Mouse (Mus musculus) liver, embryonic 15.5 days (tissue): Measurements from ENCODE around the gene Runx2. TPM values are rescaled to one million over a fixed set of nuclear protein-coding genes. Genes with fewer than 3 reads are reported as not detected.

Experiments
- ATAC-seq: fragments of 200-750 bp; cut with Nextera tagmentation; 2 replicates; pipeline ENCODE4 v1.8.0; 2017; ENCODE audit warnings: moderate number of reproducible peaks, mild to moderate bottlenecking, moderate library complexity; ENCODE audit not compliant: insufficient read depth
- H3K27ac ChIP-seq: fragments of 300-500 bp; sonication (generic); replicated peaks from 2 replicates; pipeline ENCODE4 v1.5.1; 2015; ENCODE audit warnings: mild to moderate bottlenecking, inconsistent platforms
- H3K27me3 ChIP-seq: fragments of 300-500 bp; sonication (generic); 2 replicates; pipeline ENCODE4 v1.6.1; 2015; ENCODE audit warnings: mild to moderate bottlenecking, inconsistent platforms
- H3K36me3 ChIP-seq: fragments of 300-500 bp; sonication (generic); replicated peaks from 2 replicates; pipeline ENCODE4 v1.6.1; 2015; ENCODE audit warnings: moderate library complexity, mild to moderate bottlenecking, inconsistent platforms
- H3K4me1 ChIP-seq: fragments of 300-500 bp; sonication (generic); replicated peaks from 2 replicates; pipeline ENCODE4 v1.6.1; 2015; ENCODE audit warnings: inconsistent platforms
- H3K4me2 ChIP-seq: fragments of 300-500 bp; sonication (generic); 2 replicates; pipeline ENCODE4 v1.6.1; 2015; ENCODE audit warnings: moderate library complexity, mild to moderate bottlenecking, inconsistent platforms
- H3K4me3 ChIP-seq: fragments of 300-500 bp; sonication (generic); replicated peaks from 2 replicates; pipeline ENCODE4 v1.5.1; 2015; ENCODE audit warnings: mild to moderate bottlenecking, inconsistent platforms
- H3K9ac ChIP-seq: fragments of 300-500 bp; sonication (generic); 2 replicates; pipeline ENCODE4 v1.6.1; 2015; ENCODE audit warnings: moderate library complexity, mild to moderate bottlenecking, inconsistent platforms
- H3K9me3 ChIP-seq: fragments of 300-500 bp; sonication (generic); replicated peaks from 2 replicates; pipeline ENCODE4 v1.6.1; 2016; ENCODE audit warnings: inconsistent platforms
- WGBS: fragments of 180-500 bp; shearing (Covaris S2); methylation state at CpG from one replicate; pipeline ENCODE4 v1.1.7; 2015; ENCODE audit warnings: mixed read lengths; ENCODE audit not compliant: insufficient replicate concordance; 5-methylcytosine and 5-hydroxymethylcytosine counted together
- polyA plus RNA-seq: library from polyadenylated mRNA; unstranded; fragments of >200 nt; fragmentation: Nextera tagmentation; extraction: Ambion mirVana; gene quantifications from 2 replicates; pipeline ENCODE4 v1.2.1, GENCODE M21; 2015

The Runx2 gene
- polyA plus RNA-seq, 1 experiment from 2014 or later: 0.56 TPM

GRCm38 (mm10) chr17:44767375-44767774 lies 47.2 kb downstream of the Runx2 start:
- Histone ChIP-seq H3K4me3 (no peak overlapping the region), H3K9me3 (no peaks in the 10 kb centered on the region), H3K9ac (no peak overlapping the region), H3K27me3 (no peaks in the 10 kb centered on the region), H3K36me3 (no peaks in the 10 kb centered on the region), H3K4me1 (no peaks in the 10 kb centered on the region), H3K4me2 (no peak overlapping the region), H3K27ac (no peak overlapping the region)
- ATAC-seq: no peak
- 85% methylated on average over 1 of the region's 1 CpGs for WGBS

- ATAC-seq: no peak
- 51% methylated on average over 2 of the region's 2 CpGs for WGBS
- Histone ChIP-seq H3K9me3 (no peaks in the 10 kb centered on the region), H3K36me3 (no peaks in the 10 kb centered on the region), H3K27me3 (no peaks in the 10 kb centered on the region), H3K4me1 (no peaks in the 10 kb centered on the region), H3K4me2 (no peak overlapping the region), H3K27ac (no peak overlapping the region), H3K9ac (no peak overlapping the region), H3K4me3 (no peak overlapping the region)
Measured at GRCm38 (mm10) chr17:44766975-44767374, 47.6 kb downstream of the Runx2 start.

GRCm38 (mm10) chr17:44766318-44766717 lies 48.3 kb downstream of the Runx2 start:
- WGBS: 73% methylated on average over 11 of the region's 11 CpGs
- H3K4me1 ChIP-seq: no peaks in the 10 kb centered on the region
- no peaks in the 10 kb centered on the region for H3K9me3 ChIP-seq
- 0 out of 2 replicates have a peak, but pooled peaks cover 3% of the 10 kb centered on the region for H3K27me3 ChIP-seq
- H3K36me3 ChIP-seq: no peaks in the 10 kb centered on the region
- H3K27ac ChIP-seq: no peak overlapping the region
- H3K4me2 ChIP-seq: no peak overlapping the region
- H3K4me3 ChIP-seq: no peak overlapping the region
- no peak for ATAC-seq
- no peak overlapping the region for H3K9ac ChIP-seq

- peaks cover 6% of the 10 kb centered on the region; the same call in 1 of the 2 replicates for H3K27me3 ChIP-seq
- no peaks in the 10 kb centered on the region for H3K36me3 ChIP-seq
- H3K9ac ChIP-seq: no peak overlapping the region
- 55% methylated on average over 8 of the region's 8 CpGs for WGBS
- no peaks in the 10 kb centered on the region for H3K9me3 ChIP-seq
- H3K4me3 ChIP-seq: no peak overlapping the region
- H3K4me2 ChIP-seq: no peak overlapping the region
- ATAC-seq: no peak
- no peaks in the 10 kb centered on the region for H3K4me1 ChIP-seq
- H3K27ac ChIP-seq: no peak overlapping the region
Measured at GRCm38 (mm10) chr17:44745378-44745777, 69.2 kb downstream of the Runx2 start.

- Histone ChIP-seq H3K4me1 (no peaks in the 10 kb centered on the region), H3K27me3 (peaks cover 18% of the 10 kb centered on the region), H3K36me3 (no peaks in the 10 kb centered on the region), H3K27ac (no peak overlapping the region), H3K4me2 (no peak overlapping the region), H3K4me3 (no peak overlapping the region), H3K9me3 (no peaks in the 10 kb centered on the region), H3K9ac (no peak overlapping the region)
- WGBS: 45% methylated on average over 3 of the region's 3 CpGs
- no peak for ATAC-seq
Measured at GRCm38 (mm10) chr17:44743780-44744179, 70.8 kb downstream of the Runx2 start.

GRCm38 (mm10) chr17:44742246-44742645 lies 72.4 kb downstream of the Runx2 start:
- Histone ChIP-seq H3K4me1 (peaks cover 5% of the 10 kb centered on the region), H3K4me3 (no peak overlapping the region), H3K9me3 (no peaks in the 10 kb centered on the region), H3K4me2 (no peak overlapping the region), H3K27ac (no peak overlapping the region), H3K9ac (no peak overlapping the region), H3K27me3 (peaks cover 33% of the 10 kb centered on the region), H3K36me3 (no peaks in the 10 kb centered on the region)
- 69% methylated on average over 9 of the region's 9 CpGs for WGBS
- ATAC-seq: no peak

GRCm38 (mm10) chr17:44738121-44738637 lies 76.4 kb downstream of the Runx2 start:
- WGBS: 1% methylated on average over 21 of the region's 22 CpGs
- Histone ChIP-seq H3K36me3 (no peaks in the 10 kb centered on the region), H3K9ac (no peak overlapping the region), H3K4me1 (peaks cover 25% of the 10 kb centered on the region), H3K4me2 (peak overlapping the region; percentile 35), H3K9me3 (no peaks in the 10 kb centered on the region), H3K4me3 (peak overlapping the region; percentile 25), H3K27ac (no peak overlapping the region), H3K27me3 (peaks cover 74% of the 10 kb centered on the region)
- no peak for ATAC-seq

GRCm38 (mm10) chr17:44737275-44738120 lies 77.1 kb downstream of the Runx2 start:
- Histone ChIP-seq H3K27me3 (peaks cover 79% of the 10 kb centered on the region), H3K4me3 (peak overlapping the region; percentile 25), H3K36me3 (no peaks in the 10 kb centered on the region), H3K4me1 (peaks cover 25% of the 10 kb centered on the region), H3K27ac (no peak overlapping the region), H3K9me3 (no peaks in the 10 kb centered on the region), H3K9ac (no peak overlapping the region), H3K4me2 (peak overlapping the region; percentile 35)
- ATAC-seq: no peak
- 2% methylated on average over 33 of the region's 33 CpGs for WGBS

- ATAC-seq: peak; percentile 28
- Histone ChIP-seq H3K9ac (peak overlapping the region; percentile 15; the same call in 1 of the 2 replicates), H3K4me2 (peak overlapping the region; percentile 70), H3K36me3 (no peaks in the 10 kb centered on the region), H3K27me3 (peaks cover 84% of the 10 kb centered on the region), H3K4me1 (peaks cover 25% of the 10 kb centered on the region), H3K9me3 (no peaks in the 10 kb centered on the region), H3K4me3 (peak overlapping the region; percentile 60), H3K27ac (no peak overlapping the region)
- under 1% methylated on average over 73 of the region's 73 CpGs for WGBS
Measured at GRCm38 (mm10) chr17:44735991-44736561, 78.5 kb downstream of the Runx2 start.

- peaks cover 25% of the 10 kb centered on the region for H3K4me1 ChIP-seq
- WGBS: under 1% methylated on average over 64 of the region's 64 CpGs
- H3K4me2 ChIP-seq: peak overlapping the region; percentile 70
- no peaks in the 10 kb centered on the region for H3K36me3 ChIP-seq
- no peaks in the 10 kb centered on the region for H3K9me3 ChIP-seq
- peak; percentile 25; the same call in 1 of the 2 replicates for ATAC-seq
- no peak overlapping the region for H3K27ac ChIP-seq
- peaks cover 79% of the 10 kb centered on the region for H3K27me3 ChIP-seq
- H3K4me3 ChIP-seq: peak overlapping the region; percentile 60
- H3K9ac ChIP-seq: peak overlapping the region; percentile 15; the same call in 1 of the 2 replicates
Measured at GRCm38 (mm10) chr17:44735223-44735990, 79.2 kb downstream of the Runx2 start.
